Mouse (Mus musculus): ENCODE results near the gene Efcc1.

GRCm38 (mm10) chr6:87759850-87760249 is 29.2 kb downstream of the Efcc1 start:
- no peak for TF ChIP-seq CTCF (IDR thresholded peaks at IDR 0.05; ENCODE audit: borderline replicate concordance, insufficient read depth, low read depth, low read length)
- no peak for TF ChIP-seq POLR2A (IDR thresholded peaks at IDR 0.05; ENCODE audit: borderline replicate concordance, insufficient read depth, low read length)

All from cerebellum, adult 2 months (tissue).